Mouse (Mus musculus): ENCODE results near the gene Nfil3. TPM values are rescaled to one million over a fixed set of nuclear protein-coding genes. Genes with fewer than 3 reads are reported as not detected.

Nfil3 gene
- polyA plus RNA-seq, 1 experiment from 2014 or later = 58.8 TPM

- Histone ChIP-seq H3K4me2 (ENCODE audit: low read length) (no peak overlapping the region), H3K4me3 (replicated peaks; ENCODE audit: low read length) (no peak overlapping the region), H3K9ac (replicated peaks; ENCODE audit: low read depth, low read length) (no peak overlapping the region), H3K9me3 (ENCODE audit: control insufficient read depth, low read length) (no peaks in the 10 kb centered on the region), H3K27me3 (replicated peaks; ENCODE audit: control insufficient read depth, insufficient read depth, low read length) (no peaks in the 10 kb centered on the region), H3K36me3 (ENCODE audit: control insufficient read depth, insufficient read depth) (no peaks in the 10 kb centered on the region), H3K27ac (ENCODE audit: low read length) (no peak overlapping the region), H3K4me1 (replicated peaks; ENCODE audit: control insufficient read depth, insufficient read depth, low read length) (peaks cover 20% of the 10 kb centered on the region)
- 40% methylated on average over 10 of the region's 10 CpGs for WGBS
- ATAC-seq = no peak
Measured at GRCm38 (mm10) chr13:52930582-52930981, 50.3 kb downstream of the Nfil3 start.

GRCm38 (mm10) chr13:52929209-52930171, 51.4 kb downstream of the Nfil3 start, which contains the start of gene Auh:
Gene Auh, minus strand, starts transcription at chr13:52929681.
- Histone ChIP-seq H3K36me3 (ENCODE audit: control insufficient read depth, insufficient read depth) (no peaks in the 10 kb centered on the region), H3K4me2 (ENCODE audit: low read length) (peak within 1 kb of the TSS; percentile 71), H3K9ac (replicated peaks; ENCODE audit: low read depth, low read length) (peak within 1 kb of the TSS; percentile 86), H3K27me3 (replicated peaks; ENCODE audit: control insufficient read depth, insufficient read depth, low read length) (no peaks in the 10 kb centered on the region), H3K9me3 (ENCODE audit: control insufficient read depth, low read length) (no peaks in the 10 kb centered on the region), H3K27ac (ENCODE audit: low read length) (peak within 1 kb of the TSS; percentile 83), H3K4me3 (replicated peaks; ENCODE audit: low read length) (peak within 1 kb of the TSS; percentile 81), H3K4me1 (replicated peaks; ENCODE audit: control insufficient read depth, insufficient read depth, low read length) (peaks cover 20% of the 10 kb centered on the region)
- under 1% methylated on average over 62 of the region's 63 CpGs for WGBS
- ATAC-seq = peak; percentile 97

GRCm38 (mm10) chr13:52928392-52928791, 52.5 kb downstream of the Nfil3 start:
- H3K4me1 ChIP-seq (replicated peaks; ENCODE audit: control insufficient read depth, insufficient read depth, low read length) = peaks cover 20% of the 10 kb centered on the region
- H3K9ac ChIP-seq (replicated peaks; ENCODE audit: low read depth, low read length) = peak overlapping the region; percentile 4; the same call in 1 of the 2 replicates
- no peak for ATAC-seq
- peak overlapping the region; percentile 70 for H3K4me2 ChIP-seq (ENCODE audit: low read length)
- H3K4me3 ChIP-seq (replicated peaks; ENCODE audit: low read length) = peak overlapping the region; percentile 81
- no peaks in the 10 kb centered on the region for H3K9me3 ChIP-seq (ENCODE audit: control insufficient read depth, low read length)
- no peaks in the 10 kb centered on the region for H3K27me3 ChIP-seq (replicated peaks; ENCODE audit: control insufficient read depth, insufficient read depth, low read length)
- no peaks in the 10 kb centered on the region for H3K36me3 ChIP-seq (ENCODE audit: control insufficient read depth, insufficient read depth)
- H3K27ac ChIP-seq (ENCODE audit: low read length) = no peak overlapping the region
- 66% methylated on average over 9 of the region's 9 CpGs for WGBS

GRCm38 (mm10) chr13:52924457-52924856, 56.4 kb downstream of the Nfil3 start:
- Histone ChIP-seq H3K9me3 (ENCODE audit: control insufficient read depth, low read length) (no peaks in the 10 kb centered on the region), H3K4me1 (replicated peaks; ENCODE audit: control insufficient read depth, insufficient read depth, low read length) (peaks cover 17% of the 10 kb centered on the region), H3K36me3 (ENCODE audit: control insufficient read depth, insufficient read depth) (no peaks in the 10 kb centered on the region), H3K9ac (replicated peaks; ENCODE audit: low read depth, low read length) (no peak overlapping the region), H3K4me3 (replicated peaks; ENCODE audit: low read length) (no peak overlapping the region), H3K27ac (ENCODE audit: low read length) (no peak overlapping the region), H3K27me3 (replicated peaks; ENCODE audit: control insufficient read depth, insufficient read depth, low read length) (no peaks in the 10 kb centered on the region), H3K4me2 (ENCODE audit: low read length) (no peak overlapping the region)
- WGBS = 89% methylated on average over 5 of the region's 5 CpGs
- ATAC-seq = no peak

GRCm38 (mm10) chr13:52921966-52922365, 58.9 kb downstream of the Nfil3 start:
- H3K4me3 ChIP-seq (replicated peaks; ENCODE audit: low read length) = no peak overlapping the region
- H3K27me3 ChIP-seq (replicated peaks; ENCODE audit: control insufficient read depth, insufficient read depth, low read length) = no peaks in the 10 kb centered on the region
- no peaks in the 10 kb centered on the region for H3K9me3 ChIP-seq (ENCODE audit: control insufficient read depth, low read length)
- H3K4me1 ChIP-seq (replicated peaks; ENCODE audit: control insufficient read depth, insufficient read depth, low read length) = no peaks in the 10 kb centered on the region
- no peak overlapping the region for H3K9ac ChIP-seq (replicated peaks; ENCODE audit: low read depth, low read length)
- H3K27ac ChIP-seq (ENCODE audit: low read length) = no peak overlapping the region
- H3K36me3 ChIP-seq (ENCODE audit: control insufficient read depth, insufficient read depth) = no peaks in the 10 kb centered on the region
- 92% methylated on average over 8 of the region's 8 CpGs for WGBS
- H3K4me2 ChIP-seq (ENCODE audit: low read length) = no peak overlapping the region
- no peak for ATAC-seq

- WGBS = 87% methylated on average over 7 of the region's 7 CpGs
- ATAC-seq = no peak
Measured at GRCm38 (mm10) chr13:52921065-52921825, 59.6 kb downstream of the Nfil3 start.

GRCm38 (mm10) chr13:52919790-52920352, 61.0 kb downstream of the Nfil3 start:
- Histone ChIP-seq H3K4me2 (ENCODE audit: low read length) (no peak overlapping the region), H3K9ac (replicated peaks; ENCODE audit: low read depth, low read length) (no peak overlapping the region), H3K4me3 (replicated peaks; ENCODE audit: low read length) (no peak overlapping the region), H3K36me3 (ENCODE audit: control insufficient read depth, insufficient read depth) (no peaks in the 10 kb centered on the region), H3K27me3 (replicated peaks; ENCODE audit: control insufficient read depth, insufficient read depth, low read length) (no peaks in the 10 kb centered on the region), H3K9me3 (ENCODE audit: control insufficient read depth, low read length) (no peaks in the 10 kb centered on the region), H3K27ac (ENCODE audit: low read length) (no peak overlapping the region), H3K4me1 (replicated peaks; ENCODE audit: control insufficient read depth, insufficient read depth, low read length) (0 out of 2 replicates have a peak, but pooled peaks cover 3% of the 10 kb centered on the region)
- ATAC-seq = no peak
- WGBS = 82% methylated on average over 10 of the region's 10 CpGs

More at GRCm38 (mm10) chr13:52921065-52921825, 59.6 kb downstream of the Nfil3 start:
- H3K27ac ChIP-seq (ENCODE audit: low read length) = no peak overlapping the region
- H3K36me3 ChIP-seq (ENCODE audit: control insufficient read depth, insufficient read depth) = no peaks in the 10 kb centered on the region
- H3K27me3 ChIP-seq (replicated peaks; ENCODE audit: control insufficient read depth, insufficient read depth, low read length) = no peaks in the 10 kb centered on the region
- H3K9ac ChIP-seq (replicated peaks; ENCODE audit: low read depth, low read length) = no peak overlapping the region
- no peak overlapping the region for H3K4me2 ChIP-seq (ENCODE audit: low read length)
- H3K4me1 ChIP-seq (replicated peaks; ENCODE audit: control insufficient read depth, insufficient read depth, low read length) = no peaks in the 10 kb centered on the region
- no peaks in the 10 kb centered on the region for H3K9me3 ChIP-seq (ENCODE audit: control insufficient read depth, low read length)
- no peak overlapping the region for H3K4me3 ChIP-seq (replicated peaks; ENCODE audit: low read length)

- H3K4me3 ChIP-seq (replicated peaks; ENCODE audit: low read length) = no peak overlapping the region
- no peak overlapping the region for H3K27ac ChIP-seq (ENCODE audit: low read length)
- H3K36me3 ChIP-seq (ENCODE audit: control insufficient read depth, insufficient read depth) = no peaks in the 10 kb centered on the region
- ATAC-seq = no peak
- H3K27me3 ChIP-seq (replicated peaks; ENCODE audit: control insufficient read depth, insufficient read depth, low read length) = no peaks in the 10 kb centered on the region
- H3K9me3 ChIP-seq (ENCODE audit: control insufficient read depth, low read length) = no peaks in the 10 kb centered on the region
- 0 out of 2 replicates have a peak, but pooled peaks cover 6% of the 10 kb centered on the region for H3K4me1 ChIP-seq (replicated peaks; ENCODE audit: control insufficient read depth, insufficient read depth, low read length)
- H3K9ac ChIP-seq (replicated peaks; ENCODE audit: low read depth, low read length) = no peak overlapping the region
- 87% methylated on average over 5 of the region's 5 CpGs for WGBS
- no peak overlapping the region for H3K4me2 ChIP-seq (ENCODE audit: low read length)
Measured at GRCm38 (mm10) chr13:52918333-52918732, 62.5 kb downstream of the Nfil3 start.

Measured in forebrain, embryonic 16.5 days (tissue).